Mouse (Mus musculus): ENCODE data around the gene Atp9a. TPM values are rescaled to one million over a fixed set of nuclear protein-coding genes. Genes with fewer than 3 reads are reported as not detected.

The Atp9a gene
- polyA plus RNA-seq, 1 experiment from 2014 or later = 19.5 TPM

DNA sequence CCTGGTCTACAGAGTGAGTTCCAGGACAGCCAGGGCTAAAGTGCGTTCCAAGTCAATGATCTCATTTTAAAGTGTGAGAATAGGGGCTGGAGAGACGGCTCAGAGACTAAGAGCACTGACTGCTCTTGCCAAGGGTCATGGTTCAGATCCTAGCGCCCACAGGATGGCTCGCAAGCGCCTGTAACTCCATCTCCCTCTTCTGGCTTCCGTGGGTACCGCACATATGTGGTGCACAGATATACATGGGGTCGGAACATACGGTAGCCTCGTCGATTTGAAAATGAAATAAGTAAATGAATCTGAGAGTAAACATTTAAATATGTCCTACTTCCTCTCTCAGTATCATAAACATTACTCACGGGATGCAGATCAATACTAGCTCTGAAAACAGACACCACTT lies 12.5 kb downstream of the Atp9a start:
- Histone ChIP-seq H3K27me3 (replicated peaks; ENCODE audit: insufficient read depth, low read length) (no peaks in the 10 kb centered on the region), H3K4me2 (replicated peaks; ENCODE audit: low read depth, low read length) (no peak overlapping the region), H3K9ac (replicated peaks; ENCODE audit: low read depth) (no peak overlapping the region), H3K9me3 (ENCODE audit: low read length) (no peaks in the 10 kb centered on the region), H3K27ac (ENCODE audit: low read length) (no peak overlapping the region), H3K4me1 (ENCODE audit: insufficient read depth, low read depth, low read length) (no peaks in the 10 kb centered on the region), H3K36me3 (ENCODE audit: insufficient read depth, low read length) (no peaks in the 10 kb centered on the region), H3K4me3 (ENCODE audit: low read depth, low read length) (no peak overlapping the region)
- TF ChIP-seq CTCF (IDR thresholded peaks at IDR 0.05) (no peak), EP300 (IDR thresholded peaks at IDR 0.05) (no peak)
- no peak for ATAC-seq
- DNase-seq (ENCODE audit: low spot score) = no peak
- WGBS = 85% methylated on average over 12 of the region's 12 CpGs

DNA sequence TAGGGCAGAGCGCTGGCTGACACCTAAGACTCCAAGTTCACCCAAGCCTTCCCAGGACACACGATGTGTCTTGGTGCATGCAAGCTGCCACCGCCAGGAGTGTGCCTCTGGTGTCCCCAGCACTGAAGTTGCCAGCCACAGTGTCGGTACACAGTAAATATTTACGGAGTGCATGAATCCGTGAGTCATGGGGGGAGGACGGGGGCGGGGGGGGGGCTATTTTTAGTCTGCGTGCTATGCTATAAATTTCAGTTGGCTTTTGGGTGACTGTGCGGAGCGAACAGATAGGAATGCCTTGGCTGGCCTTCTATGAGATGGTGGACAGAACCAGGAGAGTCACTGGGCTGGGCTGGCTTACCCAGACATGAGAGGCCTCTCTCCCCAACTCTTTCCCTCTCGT lies 14.2 kb downstream of the Atp9a start:
- WGBS = 60% methylated on average over 12 of the region's 12 CpGs
- Histone ChIP-seq H3K4me3 (ENCODE audit: low read depth, low read length) (no peak overlapping the region), H3K27ac (ENCODE audit: low read length) (no peak overlapping the region), H3K27me3 (replicated peaks; ENCODE audit: insufficient read depth, low read length) (no peaks in the 10 kb centered on the region), H3K9ac (replicated peaks; ENCODE audit: low read depth) (no peak overlapping the region), H3K36me3 (ENCODE audit: insufficient read depth, low read length) (no peaks in the 10 kb centered on the region), H3K9me3 (ENCODE audit: low read length) (no peaks in the 10 kb centered on the region), H3K4me2 (replicated peaks; ENCODE audit: low read depth, low read length) (no peak overlapping the region), H3K4me1 (ENCODE audit: insufficient read depth, low read depth, low read length) (no peaks in the 10 kb centered on the region)
- TF ChIP-seq CTCF (IDR thresholded peaks at IDR 0.05) (no peak), EP300 (IDR thresholded peaks at IDR 0.05) (no peak)
- DNase-seq (ENCODE audit: low spot score) = peak; percentile 5
- ATAC-seq = peak; percentile 45; the same call in 1 of the 2 replicates

DNA sequence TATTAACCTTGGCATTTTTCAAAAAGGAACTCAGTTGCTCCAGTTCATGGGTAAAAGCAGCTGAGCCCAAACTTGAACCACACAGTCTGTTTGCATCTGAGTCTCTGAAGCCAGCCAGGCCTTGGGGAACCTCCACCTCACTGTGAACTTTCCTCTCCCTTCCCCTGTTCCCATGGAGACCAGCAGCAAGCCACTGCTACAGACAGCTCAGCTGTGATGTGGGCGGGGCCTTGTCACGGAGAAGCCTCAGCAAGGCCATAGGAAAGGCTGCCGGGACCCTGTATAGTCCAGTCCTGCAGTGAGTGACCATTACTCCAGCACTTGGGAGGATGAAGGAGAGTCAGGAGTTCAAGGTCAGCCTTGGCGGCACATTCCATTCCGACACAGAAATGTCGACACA lies 16.2 kb downstream of the Atp9a start:
- no peaks in the 10 kb centered on the region for H3K9me3 ChIP-seq (ENCODE audit: low read length)
- H3K4me1 ChIP-seq (ENCODE audit: insufficient read depth, low read depth, low read length) = no peaks in the 10 kb centered on the region
- ATAC-seq = peak; percentile 66
- 30% methylated on average over 6 of the region's 6 CpGs for WGBS
- no peak overlapping the region for H3K4me2 ChIP-seq (replicated peaks; ENCODE audit: low read depth, low read length)
- H3K36me3 ChIP-seq (ENCODE audit: insufficient read depth, low read length) = no peaks in the 10 kb centered on the region
- no peak overlapping the region for H3K9ac ChIP-seq (replicated peaks; ENCODE audit: low read depth)
- TF ChIP-seq CTCF (IDR thresholded peaks at IDR 0.05) = no peak
- no peak for TF ChIP-seq EP300 (IDR thresholded peaks at IDR 0.05)
- H3K4me3 ChIP-seq (ENCODE audit: low read depth, low read length) = no peak overlapping the region
- no peak overlapping the region for H3K27ac ChIP-seq (ENCODE audit: low read length)
- H3K27me3 ChIP-seq (replicated peaks; ENCODE audit: insufficient read depth, low read length) = no peaks in the 10 kb centered on the region
- DNase-seq (ENCODE audit: low spot score) = peak; percentile 44

DNA sequence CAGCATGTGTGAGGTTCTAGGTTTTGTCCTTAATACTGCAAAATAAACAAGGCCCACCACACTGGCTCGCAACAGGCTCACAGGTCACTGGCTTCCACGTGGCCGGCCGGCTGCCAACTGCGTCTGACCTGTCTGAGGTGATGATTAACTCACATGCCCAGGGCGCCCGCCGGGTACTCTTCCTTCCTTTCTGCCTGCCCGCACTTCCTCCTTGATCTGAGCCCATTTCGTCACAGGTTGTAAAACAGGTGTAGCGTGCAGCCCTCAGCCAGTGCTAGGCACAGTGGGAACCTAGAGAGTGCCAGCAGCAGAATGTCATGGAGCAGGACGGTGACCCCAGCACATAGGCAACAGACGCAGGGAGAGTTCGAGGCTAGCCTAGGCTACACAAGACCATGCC lies 20.9 kb downstream of the Atp9a start:
- peak; percentile 69 for ATAC-seq

DNA sequence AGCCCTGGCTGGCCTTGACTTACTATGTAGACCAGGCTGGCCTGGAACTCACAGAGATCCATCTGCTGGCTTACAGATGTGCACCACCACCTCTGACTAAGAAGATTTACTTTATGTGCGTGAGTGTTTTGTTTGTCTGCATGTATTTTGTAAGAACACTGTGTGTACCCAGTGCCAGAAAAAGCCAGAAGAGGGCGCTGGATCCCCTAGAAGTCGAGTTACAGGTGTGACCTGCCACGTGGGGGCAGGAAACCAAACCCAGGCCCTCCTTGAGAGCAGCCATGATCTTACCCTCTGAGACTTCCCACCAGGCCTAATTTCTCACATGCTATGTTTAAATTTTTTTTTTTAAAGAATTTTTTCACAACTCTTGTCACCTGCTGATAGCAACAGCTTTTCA lies 22.5 kb downstream of the Atp9a start:
- no peaks in the 10 kb centered on the region for H3K27me3 ChIP-seq (replicated peaks; ENCODE audit: insufficient read depth, low read length)
- no peak overlapping the region for H3K4me3 ChIP-seq (ENCODE audit: low read depth, low read length)
- no peaks in the 10 kb centered on the region for H3K4me1 ChIP-seq (ENCODE audit: insufficient read depth, low read depth, low read length)
- TF ChIP-seq CTCF (IDR thresholded peaks at IDR 0.05) = 0 out of 2 replicates have a peak, but pooled peaks have one; percentile 17
- no peak for TF ChIP-seq EP300 (IDR thresholded peaks at IDR 0.05)
- H3K36me3 ChIP-seq (ENCODE audit: insufficient read depth, low read length) = no peaks in the 10 kb centered on the region
- DNase-seq (ENCODE audit: low spot score) (no peak), ATAC-seq (no peak)
- WGBS = 59% methylated on average over 4 of the region's 4 CpGs
- H3K9me3 ChIP-seq (ENCODE audit: low read length) = no peaks in the 10 kb centered on the region
- no peak overlapping the region for H3K9ac ChIP-seq (replicated peaks; ENCODE audit: low read depth)
- H3K4me2 ChIP-seq (replicated peaks; ENCODE audit: low read depth, low read length) = no peak overlapping the region
- H3K27ac ChIP-seq (ENCODE audit: low read length) = no peak overlapping the region

More for the DNA sequence above, 20.9 kb downstream of the Atp9a start:
- no peak overlapping the region for H3K4me2 ChIP-seq (replicated peaks; ENCODE audit: low read depth, low read length)
- no peaks in the 10 kb centered on the region for H3K4me1 ChIP-seq (ENCODE audit: insufficient read depth, low read depth, low read length)
- H3K4me3 ChIP-seq (ENCODE audit: low read depth, low read length) = no peak overlapping the region
- no peak overlapping the region for H3K9ac ChIP-seq (replicated peaks; ENCODE audit: low read depth)
- no peak overlapping the region for H3K27ac ChIP-seq (ENCODE audit: low read length)
- TF ChIP-seq EP300 (IDR thresholded peaks at IDR 0.05) (no peak), CTCF (IDR thresholded peaks at IDR 0.05) (no peak)
- H3K36me3 ChIP-seq (ENCODE audit: insufficient read depth, low read length) = no peaks in the 10 kb centered on the region
- peak; percentile 60 for DNase-seq (ENCODE audit: low spot score)
- no peaks in the 10 kb centered on the region for H3K27me3 ChIP-seq (replicated peaks; ENCODE audit: insufficient read depth, low read length)
- H3K9me3 ChIP-seq (ENCODE audit: low read length) = no peaks in the 10 kb centered on the region
- 53% methylated on average over 14 of the region's 14 CpGs for WGBS

DNA sequence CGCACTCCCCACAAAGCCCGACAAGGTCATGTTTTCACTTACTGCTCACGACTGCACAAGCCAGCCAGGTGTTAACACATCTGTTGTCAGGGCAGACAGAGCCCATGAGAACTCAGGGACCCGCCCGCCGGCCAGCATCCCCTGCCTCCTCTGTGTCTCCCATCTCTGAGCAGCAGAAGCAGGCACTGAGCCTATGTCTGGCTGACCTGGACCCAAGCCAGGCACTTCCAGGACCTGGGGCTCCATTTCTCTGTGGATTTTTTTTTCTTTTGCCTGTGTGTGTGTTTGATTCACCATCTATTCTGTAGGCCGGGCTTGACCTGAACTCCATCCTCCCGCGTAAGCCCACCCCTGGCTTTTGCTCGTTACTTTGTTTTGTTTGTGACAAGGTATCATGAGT lies 23.5 kb downstream of the Atp9a start:
- WGBS = 70% methylated on average over 10 of the region's 10 CpGs
- DNase-seq (ENCODE audit: low spot score) = no peak
- H3K4me3 ChIP-seq (ENCODE audit: low read depth, low read length) = no peak overlapping the region

DNA sequence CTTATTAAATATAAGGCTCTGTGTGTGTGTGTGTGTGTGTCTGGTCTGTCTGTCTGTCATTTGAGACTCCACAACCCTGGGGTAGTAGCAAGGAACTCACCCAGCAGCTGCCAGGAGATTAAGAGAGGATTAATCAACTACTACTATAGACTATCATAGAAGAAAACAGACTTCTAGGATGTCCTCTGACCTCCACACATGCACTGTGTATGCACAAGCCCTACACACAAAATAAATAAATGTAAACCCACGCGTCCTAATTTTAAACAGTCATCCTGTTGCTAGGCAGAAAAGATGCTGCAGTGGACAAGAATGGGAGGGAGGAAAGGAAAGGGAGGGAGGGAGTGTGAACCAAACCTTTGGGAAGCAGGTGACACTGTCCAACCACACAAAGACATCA lies 23.9 kb downstream of the Atp9a start:
- Histone ChIP-seq H3K4me1 (ENCODE audit: insufficient read depth, low read depth, low read length) (no peaks in the 10 kb centered on the region), H3K9ac (replicated peaks; ENCODE audit: low read depth) (no peak overlapping the region), H3K4me3 (ENCODE audit: low read depth, low read length) (no peak overlapping the region), H3K4me2 (replicated peaks; ENCODE audit: low read depth, low read length) (no peak overlapping the region), H3K27ac (ENCODE audit: low read length) (no peak overlapping the region), H3K9me3 (ENCODE audit: low read length) (no peaks in the 10 kb centered on the region), H3K27me3 (replicated peaks; ENCODE audit: insufficient read depth, low read length) (no peaks in the 10 kb centered on the region), H3K36me3 (ENCODE audit: insufficient read depth, low read length) (no peaks in the 10 kb centered on the region)
- 37% methylated on average over 2 of the region's 2 CpGs for WGBS
- TF ChIP-seq CTCF (IDR thresholded peaks at IDR 0.05) (no peak), EP300 (IDR thresholded peaks at IDR 0.05) (no peak)
- no peak for DNase-seq (ENCODE audit: low spot score)
- no peak for ATAC-seq

More for the DNA sequence above, 23.5 kb downstream of the Atp9a start:
- H3K27me3 ChIP-seq (replicated peaks; ENCODE audit: insufficient read depth, low read length) = no peaks in the 10 kb centered on the region
- no peak for ATAC-seq
- no peaks in the 10 kb centered on the region for H3K36me3 ChIP-seq (ENCODE audit: insufficient read depth, low read length)
- H3K4me2 ChIP-seq (replicated peaks; ENCODE audit: low read depth, low read length) = no peak overlapping the region
- H3K4me1 ChIP-seq (ENCODE audit: insufficient read depth, low read depth, low read length) = no peaks in the 10 kb centered on the region
- H3K9me3 ChIP-seq (ENCODE audit: low read length) = no peaks in the 10 kb centered on the region
- TF ChIP-seq EP300 (IDR thresholded peaks at IDR 0.05) = no peak
- TF ChIP-seq CTCF (IDR thresholded peaks at IDR 0.05) = no peak
- H3K27ac ChIP-seq (ENCODE audit: low read length) = no peak overlapping the region
- no peak overlapping the region for H3K9ac ChIP-seq (replicated peaks; ENCODE audit: low read depth)
